25 mouse cellular contexts compared by ENCODE assay signal in genomic region chr1:45420554-45420953, GRCm38 (mm10).
DNase-seq lines count a peak whose midpoint lies in the region; ATAC-seq and TF ChIP-seq lines count a peak whose summit lies in the region.
"Had no signal": no experiment of that assay in that cellular context is flagged by ENCODE, and none has a peak within 500 bp of the region (broad histone marks: within the 10 kb centered on the region; RNA-seq: fewer than 3 reads in every experiment).

No protein-coding gene starts in this region.

- H3K4me2 ChIP-seq in stomach, embryonic 14.5 days (replicated peaks; ENCODE audit: low read depth, low read length): no peak overlapping the region
- no peak overlapping the region for H3K4me2 ChIP-seq in stomach, postnatal 0 days (replicated peaks; ENCODE audit: low read depth)
- H3K4me2 ChIP-seq: embryonic facial prominence, embryonic 13.5 days; heart, embryonic 13.5 days; limb, embryonic 12.5 days; midbrain, embryonic 15.5 days had no signal

- H3K27me3 ChIP-seq in kidney, adult 2 months (replicated peaks; ENCODE audit: control insufficient read depth, insufficient read depth, low read length): no peaks in the 10 kb centered on the region
- H3K27me3 ChIP-seq in stomach, embryonic 14.5 days (ENCODE audit: control insufficient read depth, insufficient read depth, low read length): no peaks in the 10 kb centered on the region
- no peaks in the 10 kb centered on the region for H3K27me3 ChIP-seq in stomach, postnatal 0 days (ENCODE audit: control insufficient read depth, insufficient read depth, low read length)
- H3K27me3 ChIP-seq: embryonic facial prominence, embryonic 13.5 days; heart, embryonic 13.5 days; limb, embryonic 12.5 days; midbrain, embryonic 15.5 days had no signal

- peak overlapping the region; percentile 58 for H3K27ac ChIP-seq in gastrocnemius, adult 2 months
- H3K27ac ChIP-seq in kidney, adult 2 months (ENCODE audit: insufficient read depth, low read depth, low read length): no peak overlapping the region
- peak overlapping the region; percentile 7; the same call in 1 of the 2 replicates for H3K27ac ChIP-seq in stomach, embryonic 14.5 days (ENCODE audit: low read length)
- H3K27ac ChIP-seq in stomach, postnatal 0 days (replicated peaks): no peak overlapping the region
- H3K27ac ChIP-seq: embryonic facial prominence, embryonic 13.5 days; forebrain, embryonic 10.5 days; limb, embryonic 12.5 days; midbrain, embryonic 15.5 days had no signal

- H3K4me3 ChIP-seq in gastrocnemius, adult 2 months: no peak overlapping the region
- no peak overlapping the region for H3K4me3 ChIP-seq in kidney, adult 2 months (ENCODE audit: insufficient read depth, low read depth, low read length)
- H3K4me3 ChIP-seq in stomach, embryonic 14.5 days (ENCODE audit: low read depth, low read length): no peak overlapping the region
- no peak overlapping the region for H3K4me3 ChIP-seq in stomach, postnatal 0 days (ENCODE audit: low read depth, low read length)
- H3K4me3 ChIP-seq: embryonic facial prominence, embryonic 13.5 days; forebrain, embryonic 10.5 days; heart, embryonic 13.5 days; limb, embryonic 12.5 days; midbrain, embryonic 15.5 days; myocyte had no signal

- TF ChIP-seq EP300 in stomach, postnatal 0 days (optimal IDR thresholded peaks at IDR 0.05): no peak

- no peak for TF ChIP-seq CTCF in gastrocnemius, adult 2 months (IDR thresholded peaks at IDR 0.05)
- TF ChIP-seq CTCF in kidney, adult 2 months (conservative IDR thresholded peaks at IDR 0.05; ENCODE audit: insufficient read depth, insufficient read length, low read depth, low read length): no peak
- TF ChIP-seq CTCF in stomach, postnatal 0 days (IDR thresholded peaks at IDR 0.05; ENCODE audit: low read depth): no peak

- no peaks in the 10 kb centered on the region for H3K9me3 ChIP-seq in stomach, embryonic 14.5 days (ENCODE audit: control insufficient read depth, low read depth, low read length)
- H3K9me3 ChIP-seq in stomach, postnatal 0 days (ENCODE audit: control insufficient read depth, low read length): no peaks in the 10 kb centered on the region
- H3K9me3 ChIP-seq: embryonic facial prominence, embryonic 13.5 days; forebrain, embryonic 10.5 days; G1E; heart, embryonic 13.5 days; limb, embryonic 12.5 days; midbrain, embryonic 15.5 days had no signal

- H3K9ac ChIP-seq in stomach, embryonic 14.5 days (replicated peaks; ENCODE audit: low read depth, low read length): no peak overlapping the region
- no peak overlapping the region for H3K9ac ChIP-seq in stomach, postnatal 0 days (ENCODE audit: low read length)
- H3K9ac ChIP-seq: embryonic facial prominence, embryonic 13.5 days; forebrain, postnatal 0 days; heart, embryonic 13.5 days; limb, embryonic 12.5 days; midbrain, embryonic 15.5 days had no signal

- no peak for ATAC-seq in stomach, embryonic 14.5 days (ENCODE audit: insufficient number of reproducible peaks, insufficient read depth, low FRiP score, low read depth)
- no peak; the same call in 1 of the 2 replicates for ATAC-seq in stomach, postnatal 0 days (ENCODE audit: low FRiP score, low TSS enrichment)
- ATAC-seq in cerebellum, adult (ENCODE audit: insufficient number of reproducible peaks, low FRiP score, low TSS enrichment): no peak
- ATAC-seq: activated CD4-positive, CD25-positive, alpha-beta regulatory T cell, adult 4 months; forebrain, postnatal 0 days; hindbrain, embryonic 16.5 days; midbrain, embryonic 15.5 days had no signal

- intact Hi-C loops in gastrocnemius, adult 2 months (cut with DNase I): no loop called here
- intact Hi-C loops in gastrocnemius, postnatal 36 days (cut with DNase I): no loop called here

- H3K4me1 ChIP-seq in kidney, adult 2 months (ENCODE audit: control insufficient read depth, insufficient read depth, low read length): no peaks in the 10 kb centered on the region
- H3K4me1 ChIP-seq in stomach, embryonic 14.5 days (ENCODE audit: control insufficient read depth, insufficient read depth, low read length): no peaks in the 10 kb centered on the region
- no peaks in the 10 kb centered on the region for H3K4me1 ChIP-seq in stomach, postnatal 0 days (replicated peaks; ENCODE audit: control insufficient read depth, insufficient read depth)
- H3K4me1 ChIP-seq: embryonic facial prominence, embryonic 13.5 days; forebrain, embryonic 10.5 days; heart, embryonic 13.5 days; limb, embryonic 12.5 days; midbrain, embryonic 15.5 days had no signal

- H3K36me3 ChIP-seq in kidney, adult 2 months (ENCODE audit: control insufficient read depth, insufficient read depth, low read length): no peaks in the 10 kb centered on the region
- H3K36me3 ChIP-seq in stomach, embryonic 14.5 days (ENCODE audit: control insufficient read depth, insufficient read depth, low read length): peaks cover 10% of the 10 kb centered on the region; the same call in 1 of the 2 replicates
- H3K36me3 ChIP-seq in stomach, postnatal 0 days (ENCODE audit: control insufficient read depth, insufficient read depth, low read length): no peaks in the 10 kb centered on the region
- H3K36me3 ChIP-seq: G1E; midbrain, embryonic 15.5 days had no signal

- no peak for DNase-seq in gastrocnemius, adult 2 months
- no peak for DNase-seq in gastrocnemius, postnatal 36 days
- DNase-seq in kidney, adult 2 months: peak; percentile 13
- no peak for DNase-seq in kidney, postnatal 10 days
- DNase-seq in stomach, postnatal 0 days (ENCODE audit: low spot score): no peak
- DNase-seq: adrenal gland, postnatal 10 days; cerebellum, postnatal 10 days; forebrain, postnatal 0 days; gastrocnemius, postnatal 10 days; kidney, adult 11 months; kidney, postnatal 4 days; lung, postnatal 36 days; spleen, adult 18-20 months; thymus, postnatal 14 days had no signal

- TF ChIP-seq POLR2A in kidney, adult 2 months (IDR thresholded peaks at IDR 0.05; ENCODE audit: low read depth, low read length): no peak

Comparison
In these comparisons a context has a peak if more than half of its experiments do, and no peak if none do; other contexts are left out.
1. H3K27ac ChIP-seq: peak in gastrocnemius, adult 2 months (single experiment) and stomach, embryonic 14.5 days (single experiment); none in kidney, adult 2 months (single experiment) and stomach, postnatal 0 days (single experiment).